ENCODE assay signal across 13 mouse cellular contexts in the genomic region with DNA sequence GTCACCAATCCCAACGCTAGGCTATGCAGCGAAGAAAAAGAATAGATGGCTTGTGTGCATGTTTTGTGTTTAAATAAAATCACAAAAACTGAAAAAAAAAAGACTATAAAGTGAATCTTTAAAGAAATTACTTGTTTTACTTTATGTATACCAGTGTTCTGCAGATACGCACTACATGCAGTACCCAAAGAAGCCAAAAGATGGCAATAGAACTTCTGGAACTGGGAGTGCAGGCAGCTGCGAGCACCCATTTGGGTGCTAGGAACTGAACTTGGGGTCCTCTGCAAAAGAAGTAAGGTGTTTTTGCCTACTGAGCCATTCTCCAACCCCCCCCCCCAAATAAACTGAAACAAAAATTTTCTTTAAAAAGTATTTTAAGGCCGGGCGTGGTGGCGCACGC. TPM values are rescaled to one million over a fixed set of nuclear protein-coding genes. Genes with fewer than 3 reads are reported as not detected.
A peak's percentile ranks its signal among the peaks of the same experiment; 100 is the strongest.
DNase-seq lines count a peak whose midpoint lies in the region; ATAC-seq and TF ChIP-seq lines count a peak whose summit lies in the region.
"Had no signal": no experiment of that assay in that cellular context is flagged by ENCODE, and none has a peak within 500 bp of the region (broad histone marks: within the 10 kb centered on the region; RNA-seq: fewer than 3 reads in every experiment).

No protein-coding gene starts in this region.

- no peak overlapping the region for H3K27ac ChIP-seq in left cerebral cortex, adult 2 months
- H3K27ac ChIP-seq in cortical plate, adult 2 months (ENCODE audit: insufficient read depth, low read length): no peak overlapping the region
- H3K27ac ChIP-seq: intestine, embryonic 15.5 days; liver, embryonic 15.5 days had no signal

- peak; percentile 45 for DNase-seq in CD4-positive, CD25-positive, alpha-beta regulatory T cell, adult 2 months (ENCODE audit: low read depth, low spot score)
- DNase-seq in left cerebral cortex, adult 2 months (ENCODE audit: extremely low spot score in 1 of 2, low spot score in 2 of 2): no peak
- no peak for DNase-seq in left cerebral cortex, postnatal 36 days (ENCODE audit: low spot score in 2 of 2)
- DNase-seq in CD4-positive helper T cell, adult 2 months (ENCODE audit: low read depth, low spot score): peak; percentile 25
- no peak for DNase-seq in adrenal gland, postnatal 14 days
- no peak for DNase-seq in kidney, adult 18-20 months
- DNase-seq: adrenal gland, adult 8-10 months; cerebellum, adult 11 months; heart, adult 11 months had no signal

- H3K4me1 ChIP-seq in cortical plate, adult 2 months (ENCODE audit: control insufficient read depth, insufficient read depth, low read length): peaks cover 2% of the 10 kb centered on the region; the same call in 1 of the 2 replicates

- peak; percentile 34 for TF ChIP-seq CTCF in left cerebral cortex, adult 2 months (IDR thresholded peaks at IDR 0.05)
- TF ChIP-seq CTCF in cortical plate, adult 2 months (IDR thresholded peaks at IDR 0.05; ENCODE audit: extremely low read depth, insufficient read depth, low read length): 0 out of 2 replicates have a peak, but pooled peaks have one; percentile 8

- intact Hi-C loops in left cerebral cortex, adult 2 months (cut with DNase I): no loop called here
- intact Hi-C loops in left cerebral cortex, postnatal 36 days (cut with DNase I): no loop called here

- no peak for ATAC-seq in CD4-positive, CD25-positive, alpha-beta regulatory T cell, adult 4 months
- ATAC-seq: intestine, embryonic 15.5 days had no signal

- no peak overlapping the region for H3K4me3 ChIP-seq in left cerebral cortex, adult 2 months
- no peak overlapping the region for H3K4me3 ChIP-seq in cortical plate, adult 2 months (ENCODE audit: insufficient read depth, low read length)
- H3K4me3 ChIP-seq: intestine, embryonic 15.5 days; liver, embryonic 15.5 days had no signal

- no peak for TF ChIP-seq POLR2A in cortical plate, adult 2 months (IDR thresholded peaks at IDR 0.05; ENCODE audit: extremely low read depth, insufficient read depth, low read length)

RNA-seq across cellular contexts. Expression of a gene that starts 8.2 kb away (rescaled TPM):
- 1 to 10 TPM in 1 of 2 experiments, under 1 TPM in 1; 0.62 to 1.1 TPM for polyA plus RNA-seq in CD4-positive, CD25-positive, alpha-beta regulatory T cell, adult 4 months (2017; shearing (Covaris generic))
- total RNA-seq in left cerebral cortex, adult 2 months (2021): 10 to 100 TPM; 84.6 to 84.8 TPM
- 10 to 100 TPM; 65.9 to 97.7 TPM for total RNA-seq in left cerebral cortex, postnatal 36 days (2021)
- polyA plus RNA-seq in cortical plate, adult 2 months (2012; rRNA removed): 55.4 and 56.5 TPM in 2 replicates
- 15.8 and 18.1 TPM in 2 replicates for total RNA-seq in adrenal gland, postnatal 14 days (2021)

RNA-seq across cellular contexts. Expression of a gene that starts 17.5 kb away (rescaled TPM):
- 10 to 100 TPM; 35.7 to 51.2 TPM for polyA plus RNA-seq in CD4-positive, CD25-positive, alpha-beta regulatory T cell, adult 4 months (2017; shearing (Covaris generic))
- 10 to 100 TPM; 95.4 to 98.9 TPM for total RNA-seq in left cerebral cortex, adult 2 months (2021)
- 10 to 100 TPM; 97.9 to 98.5 TPM for total RNA-seq in left cerebral cortex, postnatal 36 days (2021)
- 110 and 121 TPM in 2 replicates for polyA plus RNA-seq in cortical plate, adult 2 months (2012; rRNA removed)
- total RNA-seq in adrenal gland, postnatal 14 days (2021): 200 and 212 TPM in 2 replicates

RNA-seq across cellular contexts. Expression of a gene that starts 29.6 kb away (rescaled TPM):
- polyA plus RNA-seq in CD4-positive, CD25-positive, alpha-beta regulatory T cell, adult 4 months (2017; shearing (Covaris generic)): 10 to 100 TPM; 17.2 to 22.9 TPM
- total RNA-seq in left cerebral cortex, adult 2 months (2021): 10 to 100 TPM; 25.8 to 28.3 TPM
- total RNA-seq in left cerebral cortex, postnatal 36 days (2021): 10 to 100 TPM; 23.9 to 31.0 TPM
- 40.3 and 42.4 TPM in 2 replicates for polyA plus RNA-seq in cortical plate, adult 2 months (2012; rRNA removed)
- total RNA-seq in adrenal gland, postnatal 14 days (2021): 12.0 and 16.3 TPM in 2 replicates

RNA-seq across cellular contexts. Expression of a gene that starts 40.1 kb away (rescaled TPM):
- polyA plus RNA-seq in CD4-positive, CD25-positive, alpha-beta regulatory T cell, adult 4 months (2017; shearing (Covaris generic)): 10 to 100 TPM in 1 of 2 experiments, 1 to 10 TPM in 1; 4.7 to 14.2 TPM
- 10 to 100 TPM; 19.9 to 20.8 TPM for total RNA-seq in left cerebral cortex, adult 2 months (2021)
- total RNA-seq in left cerebral cortex, postnatal 36 days (2021): 10 to 100 TPM; 22.7 to 28.0 TPM
- polyA plus RNA-seq in cortical plate, adult 2 months (2012; rRNA removed): 11.5 TPM in 2 replicates
- 13.4 and 18.4 TPM in 2 replicates for total RNA-seq in adrenal gland, postnatal 14 days (2021)

RNA-seq across cellular contexts. Expression of a gene that starts 44.9 kb away (rescaled TPM):
- polyA plus RNA-seq in CD4-positive, CD25-positive, alpha-beta regulatory T cell, adult 4 months (2017; shearing (Covaris generic)): 10 to 100 TPM; 51.3 to 54.0 TPM
- 10 to 100 TPM; 17.9 to 21.0 TPM for total RNA-seq in left cerebral cortex, adult 2 months (2021)
- 10 to 100 TPM; 18.8 to 20.5 TPM for total RNA-seq in left cerebral cortex, postnatal 36 days (2021)
- 26.9 and 27.1 TPM in 2 replicates for polyA plus RNA-seq in cortical plate, adult 2 months (2012; rRNA removed)
- total RNA-seq in adrenal gland, postnatal 14 days (2021): 21.2 and 23.9 TPM in 2 replicates

Comparison
In these comparisons a context has a peak if more than half of its experiments do, and no peak if none do; other contexts are left out.
1. DNase-seq: peak in CD4-positive, CD25-positive, alpha-beta regulatory T cell, adult 2 months (single experiment) and CD4-positive helper T cell, adult 2 months (single experiment); none in left cerebral cortex, adult 2 months (0 of 2), left cerebral cortex, postnatal 36 days (0 of 2), adrenal gland, postnatal 14 days (single experiment) and kidney, adult 18-20 months (single experiment).